Mouse (Mus musculus) thymus, postnatal 14 days (tissue): ENCODE measurements around the gene Olfr979.
"Not testable (repeated sequence)": the region's sequence is repeated elsewhere in the genome, so short reads cannot be mapped to it uniquely, and the experiment has no call there.

Experiments
- DNase-seq: peaks from one replicate; pipeline ENCODE4 v3.0.0; 2021

Gene Olfr979

GRCm38 (mm10) chr9:40003365-40003764, at the start of gene Olfr979:
Gene Olfr979, minus strand, starts transcription at chr9:40003465.
- no peak for DNase-seq

DNA sequence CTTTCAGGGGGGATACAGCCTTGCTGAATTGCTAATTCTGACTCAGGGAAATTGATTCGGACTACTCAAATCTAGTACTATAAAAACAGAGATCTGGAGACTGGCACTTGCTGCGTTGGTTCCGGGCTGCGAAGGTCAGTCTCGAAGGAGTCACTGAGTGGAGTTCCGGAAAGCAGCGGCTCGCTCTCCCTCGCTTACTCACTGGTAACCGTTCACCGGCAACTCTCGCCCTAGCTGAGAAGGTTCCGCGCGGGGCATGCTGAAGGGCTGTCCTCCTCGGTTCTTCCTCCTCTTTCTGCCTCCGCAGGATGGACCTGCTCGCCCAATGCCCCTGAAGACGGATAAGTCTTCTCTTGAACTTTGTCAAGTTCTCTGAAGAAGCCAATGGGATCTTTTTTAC, 46.9 kb upstream of the Olfr979 start:
- no peak for DNase-seq

- no peak for DNase-seq
Measured at GRCm38 (mm10) chr9:40021164-40021563, 17.9 kb upstream of the Olfr979 start, which contains the start of gene Olfr981. Gene Olfr981, plus strand, starts transcription at chr9:40021464.

DNA sequence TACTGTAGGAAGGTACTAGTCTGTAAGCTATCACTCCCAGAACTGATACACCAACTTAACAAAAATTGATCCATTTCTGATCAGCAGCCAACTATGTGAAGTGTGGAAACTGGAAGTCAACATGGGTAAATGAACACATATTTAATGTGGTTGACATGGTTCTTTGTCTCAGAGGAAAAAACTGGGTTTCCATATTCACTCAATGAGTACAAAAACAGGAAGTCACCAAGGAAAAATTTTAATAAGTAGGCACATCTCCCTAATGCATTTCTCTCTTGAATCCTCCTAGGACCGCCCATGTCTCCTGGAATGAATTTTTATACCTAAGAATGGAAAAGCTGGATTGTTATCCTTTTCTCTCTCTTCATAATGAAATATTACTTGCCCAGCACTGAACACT, 6.2 kb upstream of the Olfr979 start, which contains the start of gene Olfr980:
Gene Olfr980, minus strand, starts transcription at position 101 of the 400 bp plus-strand sequence.
- DNase-seq = no peak

DNA sequence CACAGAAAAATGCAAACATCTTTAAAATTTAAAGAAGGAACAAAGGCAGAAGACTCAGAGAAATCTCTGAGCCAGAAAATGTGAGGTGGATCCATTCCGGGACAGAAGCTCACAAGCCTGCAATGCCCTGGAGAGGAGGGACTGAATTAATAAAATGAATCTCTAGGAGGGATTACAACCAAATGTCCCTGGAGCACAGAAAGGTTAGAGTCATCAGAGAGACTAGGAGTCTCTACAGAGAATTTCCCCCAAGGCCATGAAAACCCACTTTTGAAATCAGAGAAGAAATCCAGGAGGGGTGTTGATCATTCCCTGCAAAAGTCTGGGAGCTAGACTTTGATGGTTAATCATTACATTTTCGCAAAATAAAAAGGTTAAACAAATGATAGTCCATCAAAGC, 11.5 kb downstream of the Olfr979 start, which contains the start of gene Olfr978:
Gene Olfr978, plus strand, starts transcription at position 301 of the 400 bp plus-strand sequence.
- no peak for DNase-seq

- DNase-seq = not testable (repeated sequence)
Measured at GRCm38 (mm10) chr9:39976581-39977145, 26.6 kb downstream of the Olfr979 start.

GRCm38 (mm10) chr9:39961033-39961432, 42.2 kb downstream of the Olfr979 start, which contains the start of gene Olfr976:
Gene Olfr976, minus strand, starts transcription at chr9:39961133.
- not testable (repeated sequence) for DNase-seq

DNA sequence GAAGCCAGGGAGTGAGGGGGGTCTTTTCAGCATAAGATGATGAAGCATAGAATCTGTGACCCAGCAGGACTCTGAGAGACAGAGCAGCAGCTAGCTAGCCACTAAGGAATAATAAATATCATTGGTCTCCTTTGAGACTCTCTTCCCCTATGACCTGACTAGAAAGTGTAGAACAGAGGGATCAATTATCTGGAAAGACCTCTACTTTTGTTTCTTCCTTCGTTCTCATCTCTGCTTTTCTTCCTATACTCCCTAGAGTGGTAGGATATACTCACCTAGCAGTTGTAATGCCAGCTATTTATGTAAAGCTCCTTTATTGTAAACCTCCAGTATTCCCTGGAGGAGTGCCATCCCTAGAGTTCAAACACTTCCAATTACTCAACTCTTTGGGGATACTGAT, 51.3 kb downstream of the Olfr979 start, which contains the start of gene Olfr975:
Gene Olfr975, minus strand, starts transcription at position 101 of the 400 bp plus-strand sequence.
- DNase-seq = no peak
